Mouse (Mus musculus) bone marrow, adult 2 months (tissue): ENCODE results near the gene Zbtb16. TPM values are rescaled to one million over a fixed set of nuclear protein-coding genes. Genes with fewer than 3 reads are reported as not detected.

ENCODE experiments used
- H3K27ac ChIP-seq: fragments of 200-500 bp; 2 replicates; pipeline ENCODE4 v1.5.1; 2012; ENCODE audit warnings: low read depth, mild to moderate bottlenecking, control low read depth, inconsistent platforms, low read length; ENCODE audit not compliant: control insufficient read depth, poor library complexity, insufficient read depth
- H3K4me1 ChIP-seq: fragments of 200-500 bp; 2 replicates; pipeline ENCODE4 v1.6.1; 2011; ENCODE audit warnings: low read length; ENCODE audit not compliant: control insufficient read depth, insufficient read depth
- H3K4me3 ChIP-seq: fragments of 200-500 bp; replicated peaks from 2 replicates; pipeline ENCODE3; 2011; ENCODE audit warnings: mild to moderate bottlenecking, low read depth, low read length, control low read depth; ENCODE audit not compliant: control insufficient read depth
- CTCF ChIP-seq: fragments of 200-500 bp; IDR thresholded peaks from 2 replicates; pipeline ENCODE4 v1.5.1; 2011; ENCODE audit warnings: low read length, control low read depth; ENCODE audit not compliant: control insufficient read depth, insufficient read depth
- POLR2A ChIP-seq: fragments of 200-500 bp; IDR thresholded peaks from 2 replicates; pipeline ENCODE4 v1.6.1; 2011; ENCODE audit warnings: low read depth, mild to moderate bottlenecking, control low read depth, low read length, borderline replicate concordance; ENCODE audit not compliant: control insufficient read depth
- WGBS: fragments of 180-500 bp; shearing (Covaris S2); methylation state at CpG from one replicate; pipeline ENCODE4 v1.1.7; 2018; 5-methylcytosine and 5-hydroxymethylcytosine counted together
- polyA plus RNA-seq: library from polyadenylated mRNA; stranded (reverse); fragments of >200 nt; gene quantifications from 2 replicates; pipeline ENCODE4 v1.2.4, GENCODE M21; 2011; ENCODE audit warnings: low replicate concordance; ENCODE audit not compliant: missing spikeins, insufficient read depth, insufficient read length

Gene Zbtb16
- polyA plus RNA-seq, 1 experiment, result 7.5 TPM

GRCm38 (mm10) chr9:48832473-48833100, 3.4 kb downstream of the Zbtb16 start:
- Histone ChIP-seq H3K4me1 (no peaks in the 10 kb centered on the region), H3K4me3 (no peak overlapping the region), H3K27ac (no peak overlapping the region)
- TF ChIP-seq CTCF (no peak), POLR2A (no peak)
- WGBS, result 88% methylated on average over 20 of the region's 20 CpGs

DNA sequence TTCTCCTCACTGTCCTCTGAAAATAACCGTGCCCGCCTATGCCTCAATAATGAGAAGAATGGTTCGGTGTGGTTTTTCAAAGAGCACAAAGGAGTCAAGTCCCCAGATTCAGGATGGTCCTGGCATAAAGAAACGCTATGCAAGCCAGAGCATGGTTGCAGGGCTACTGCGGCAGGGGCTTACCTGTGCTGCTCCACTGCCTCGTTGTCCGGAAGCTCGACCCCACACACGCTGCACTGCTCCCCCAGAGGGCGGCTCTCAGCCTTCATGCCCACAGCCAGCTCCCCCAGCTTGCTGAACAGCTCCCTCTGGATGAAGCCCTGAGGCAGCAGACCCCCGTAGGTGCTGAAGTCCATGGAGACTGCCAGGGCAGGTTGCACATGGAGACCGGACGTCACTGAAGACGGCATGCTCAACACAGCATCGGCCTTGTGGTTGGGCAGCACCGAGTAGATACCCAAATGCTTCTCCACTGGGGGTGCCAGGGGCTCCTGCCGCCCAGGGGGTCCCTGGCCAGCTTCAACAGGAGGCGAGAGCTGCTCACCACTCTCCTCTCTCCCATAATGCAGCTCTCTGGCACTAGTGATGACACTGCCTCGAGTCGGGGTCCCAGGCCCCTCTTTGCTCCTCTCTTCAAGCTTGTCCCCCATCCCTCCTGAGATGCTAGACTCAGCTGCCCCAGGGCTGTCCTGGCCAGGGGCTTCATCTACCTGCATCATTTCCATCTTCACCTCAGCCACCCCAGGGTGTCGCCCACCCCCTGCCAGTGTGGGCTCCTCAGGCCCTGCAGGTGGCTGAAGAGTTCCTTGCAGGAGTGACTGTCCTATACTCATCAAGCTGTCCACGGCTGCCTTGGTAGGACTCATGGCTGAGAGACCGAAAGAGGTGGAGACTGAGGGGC, 4.2 kb downstream of the Zbtb16 start:
- no peak overlapping the region for H3K4me3 ChIP-seq
- H3K4me1 ChIP-seq, result no peaks in the 10 kb centered on the region
- TF ChIP-seq POLR2A (no peak), CTCF (no peak)
- WGBS, result 87% methylated on average over 23 of the region's 23 CpGs
- no peak overlapping the region for H3K27ac ChIP-seq

DNA sequence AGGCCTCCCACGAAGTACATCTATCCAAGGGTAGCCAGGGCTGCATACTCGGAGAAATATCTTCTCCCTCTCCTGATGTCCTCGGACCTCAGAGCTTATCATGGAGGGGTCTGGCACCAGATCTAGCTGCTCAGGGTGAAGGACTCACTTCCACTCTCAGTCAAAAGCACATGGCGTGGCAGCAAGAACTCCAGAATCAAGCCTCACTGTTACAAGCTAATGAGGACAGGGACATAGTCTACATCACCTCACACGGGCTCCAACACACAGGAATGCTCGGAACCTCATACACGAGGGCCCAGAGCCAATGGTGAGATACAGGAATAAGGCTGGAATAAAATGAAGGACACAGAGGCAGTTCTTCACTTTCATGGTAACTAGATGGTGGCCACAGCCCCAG, 7.2 kb downstream of the Zbtb16 start:
- H3K4me3 ChIP-seq, result no peak overlapping the region
- 0 out of 2 replicates have a peak, but pooled peaks cover 1% of the 10 kb centered on the region for H3K4me1 ChIP-seq
- TF ChIP-seq CTCF (no peak), POLR2A (no peak)
- WGBS, result 77% methylated on average over 7 of the region's 7 CpGs
- no peak overlapping the region for H3K27ac ChIP-seq

GRCm38 (mm10) chr9:48826377-48826889, 9.6 kb downstream of the Zbtb16 start:
- TF ChIP-seq CTCF, result no peak
- TF ChIP-seq POLR2A, result no peak
- WGBS, result 52% methylated on average over 7 of the region's 7 CpGs

GRCm38 (mm10) chr9:48824533-48825130, 11.4 kb downstream of the Zbtb16 start:
- no peak for TF ChIP-seq POLR2A
- no peak for TF ChIP-seq CTCF
- H3K27ac ChIP-seq, result no peak overlapping the region
- peaks cover 5% of the 10 kb centered on the region for H3K4me1 ChIP-seq
- no peak overlapping the region for H3K4me3 ChIP-seq
- 83% methylated on average over 12 of the region's 12 CpGs for WGBS

More at GRCm38 (mm10) chr9:48826377-48826889, 9.6 kb downstream of the Zbtb16 start:
- peaks cover 5% of the 10 kb centered on the region for H3K4me1 ChIP-seq
- no peak overlapping the region for H3K4me3 ChIP-seq
- no peak overlapping the region for H3K27ac ChIP-seq

DNA sequence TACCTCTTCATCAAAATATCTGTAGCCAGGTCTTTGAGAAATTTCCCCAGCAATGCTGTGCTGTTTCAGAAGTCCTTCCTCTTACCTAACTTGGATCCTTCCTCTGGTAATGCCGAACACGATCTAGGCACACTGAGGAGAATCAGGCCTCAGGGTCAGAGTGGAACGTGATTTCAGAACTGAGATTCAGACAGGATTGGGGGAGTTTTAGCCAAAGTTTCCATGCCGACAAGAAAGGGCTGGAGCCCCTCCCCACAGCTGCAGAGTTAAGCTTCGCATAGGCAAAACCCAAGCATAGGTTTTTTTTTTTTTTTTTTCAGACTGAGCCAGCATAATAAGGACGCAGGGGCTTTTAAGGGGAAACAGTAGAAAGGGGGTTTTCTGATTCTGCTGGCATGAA, 12.2 kb downstream of the Zbtb16 start:
- peaks cover 5% of the 10 kb centered on the region for H3K4me1 ChIP-seq
- WGBS, result 47% methylated on average over 6 of the region's 6 CpGs
- no peak for TF ChIP-seq CTCF
- TF ChIP-seq POLR2A, result no peak
- H3K27ac ChIP-seq, result no peak overlapping the region
- no peak overlapping the region for H3K4me3 ChIP-seq

- Histone ChIP-seq H3K4me1 (peaks cover 5% of the 10 kb centered on the region), H3K27ac (no peak overlapping the region), H3K4me3 (no peak overlapping the region)
- 79% methylated on average over 7 of the region's 7 CpGs for WGBS
- TF ChIP-seq CTCF (no peak), POLR2A (no peak)
These were observed 12.7 kb downstream of the Zbtb16 start for GRCm38 (mm10) chr9:48823319-48823705.

DNA sequence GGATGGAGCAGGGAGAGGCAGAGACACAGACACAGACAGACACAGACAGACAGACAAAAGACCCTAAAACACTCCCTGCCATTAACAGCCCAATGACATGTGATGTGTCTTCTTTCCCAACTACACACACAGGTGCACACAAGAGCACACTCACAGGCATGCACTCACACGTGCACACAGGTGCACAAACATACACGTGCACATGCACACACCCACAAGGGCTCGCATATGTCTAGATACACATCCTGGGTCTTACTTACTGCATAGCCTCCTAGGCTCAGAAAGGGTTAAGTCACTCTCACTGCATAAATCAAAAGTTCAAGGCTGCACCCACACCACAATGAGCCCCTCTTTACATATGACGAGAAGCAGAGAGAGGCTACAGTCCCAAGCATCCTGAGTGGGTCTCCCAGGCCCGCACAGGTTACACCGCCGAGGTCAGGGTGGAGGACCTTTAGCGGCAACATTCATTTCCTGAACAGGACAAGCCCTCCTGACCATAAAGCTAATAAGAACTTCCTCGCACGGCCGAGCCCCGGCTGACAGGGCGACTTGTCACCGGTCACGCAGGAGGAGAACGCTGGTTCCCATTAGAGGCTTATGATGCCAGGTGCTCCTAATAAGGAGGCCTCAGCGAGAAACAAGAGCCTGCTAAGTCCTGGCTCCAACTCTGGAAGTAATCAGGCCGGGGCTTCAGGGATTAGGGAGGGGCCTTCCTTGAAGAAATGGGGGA, 13.3 kb downstream of the Zbtb16 start:
- H3K4me3 ChIP-seq, result no peak overlapping the region
- H3K27ac ChIP-seq, result no peak overlapping the region

More for the DNA sequence above, 13.3 kb downstream of the Zbtb16 start:
- TF ChIP-seq CTCF (no peak), POLR2A (no peak)
- peaks cover 5% of the 10 kb centered on the region for H3K4me1 ChIP-seq
- 47% methylated on average over 18 of the region's 18 CpGs for WGBS
